Mouse (Mus musculus): ENCODE data around the gene Zfp617. TPM values are rescaled to one million over a fixed set of nuclear protein-coding genes. Genes with fewer than 3 reads are reported as not detected.
"Not testable (repeated sequence)": the region's sequence is repeated elsewhere in the genome, so short reads cannot be mapped to it uniquely, and the experiment has no call there.

The Zfp617 gene
- polyA plus RNA-seq, 1 experiment from 2014 or later, result 23.8 TPM

DNA sequence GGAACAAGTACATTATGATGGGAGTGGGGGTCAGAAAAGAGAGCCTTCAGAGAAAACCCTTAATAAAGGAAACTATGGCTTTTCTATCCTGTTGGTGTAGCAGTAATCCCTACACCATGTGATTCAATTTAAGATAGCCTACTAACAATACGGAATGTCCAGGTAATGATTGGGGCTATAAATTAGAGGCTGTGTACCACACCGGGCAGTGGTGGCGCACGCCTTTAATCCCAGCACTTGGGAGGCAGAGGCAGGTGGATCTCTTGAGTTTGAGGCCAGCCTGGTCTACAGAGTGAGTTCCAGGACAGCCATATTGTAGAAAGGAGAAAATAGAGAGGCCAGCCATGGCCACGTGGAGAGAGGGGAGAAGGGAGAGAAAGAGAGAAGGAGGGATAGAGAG, 17.4 kb downstream of the Zfp617 start:
- peaks cover 36% of the 10 kb centered on the region for H3K36me3 ChIP-seq
- no peak for ATAC-seq (ENCODE audit: extremely low read depth, insufficient number of reproducible peaks, low FRiP score, low TSS enrichment)
- no peak overlapping the region for H3K9ac ChIP-seq
- H3K27me3 ChIP-seq (replicated peaks), result no peaks in the 10 kb centered on the region
- H3K4me2 ChIP-seq, result no peak overlapping the region
- H3K27ac ChIP-seq (replicated peaks), result no peak overlapping the region
- H3K4me1 ChIP-seq, result peaks cover 13% of the 10 kb centered on the region
- 92% methylated on average over 5 of the region's 5 CpGs for WGBS
- H3K4me3 ChIP-seq, result no peak overlapping the region
- no peaks in the 10 kb centered on the region for H3K9me3 ChIP-seq

DNA sequence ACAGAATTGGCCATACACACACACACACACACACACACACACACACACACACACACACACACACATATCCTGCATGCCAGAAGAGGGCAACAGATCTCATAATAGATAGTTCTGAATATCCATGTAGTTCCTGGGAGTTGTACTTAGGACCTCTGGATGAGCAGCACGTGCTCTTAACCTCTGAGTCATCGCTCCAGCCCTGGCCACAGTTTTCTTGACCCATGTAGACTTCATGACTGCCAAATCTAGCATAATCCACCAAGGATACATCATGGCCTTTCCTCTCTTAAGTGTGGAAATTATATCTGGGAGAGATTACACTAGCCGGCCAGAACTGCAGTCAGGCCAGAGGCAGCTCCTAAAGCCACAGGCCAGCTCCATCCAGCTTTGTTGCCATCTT, 18.1 kb downstream of the Zfp617 start:
- no peak overlapping the region for H3K9ac ChIP-seq
- WGBS, result 85% methylated on average over 3 of the region's 3 CpGs
- no peaks in the 10 kb centered on the region for H3K27me3 ChIP-seq (replicated peaks)
- no peak overlapping the region for H3K27ac ChIP-seq (replicated peaks)
- peaks cover 43% of the 10 kb centered on the region for H3K36me3 ChIP-seq
- no peak overlapping the region for H3K4me3 ChIP-seq
- peaks cover 13% of the 10 kb centered on the region for H3K4me1 ChIP-seq
- no peak overlapping the region for H3K4me2 ChIP-seq
- H3K9me3 ChIP-seq, result no peaks in the 10 kb centered on the region
- no peak for ATAC-seq (ENCODE audit: extremely low read depth, insufficient number of reproducible peaks, low FRiP score, low TSS enrichment)

DNA sequence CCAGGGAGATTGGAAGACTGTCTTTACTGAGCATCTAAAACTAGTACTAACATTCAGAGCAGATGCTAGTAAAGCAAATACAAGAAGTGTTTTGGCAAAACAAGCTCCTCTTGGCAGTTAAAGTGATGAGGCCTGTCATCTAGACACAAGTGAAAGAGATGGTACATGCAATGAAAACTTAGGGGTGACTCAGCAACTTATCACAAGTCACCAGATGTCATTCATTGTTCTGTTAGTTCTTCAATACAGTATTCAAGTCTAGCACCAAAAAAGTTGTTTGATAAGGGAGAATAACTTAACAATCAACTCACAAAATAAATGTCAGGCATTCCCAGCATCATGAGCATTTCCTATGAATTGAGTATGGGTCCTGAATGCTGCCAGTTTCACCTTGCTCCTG, 19.3 kb downstream of the Zfp617 start:
- Histone ChIP-seq H3K36me3 (peaks cover 51% of the 10 kb centered on the region), H3K27ac (replicated peaks) (no peak overlapping the region), H3K9ac (no peak overlapping the region), H3K9me3 (no peaks in the 10 kb centered on the region), H3K4me3 (no peak overlapping the region), H3K4me2 (no peak overlapping the region), H3K4me1 (peaks cover 13% of the 10 kb centered on the region), H3K27me3 (replicated peaks) (no peaks in the 10 kb centered on the region)
- ATAC-seq (ENCODE audit: extremely low read depth, insufficient number of reproducible peaks, low FRiP score, low TSS enrichment), result no peak

DNA sequence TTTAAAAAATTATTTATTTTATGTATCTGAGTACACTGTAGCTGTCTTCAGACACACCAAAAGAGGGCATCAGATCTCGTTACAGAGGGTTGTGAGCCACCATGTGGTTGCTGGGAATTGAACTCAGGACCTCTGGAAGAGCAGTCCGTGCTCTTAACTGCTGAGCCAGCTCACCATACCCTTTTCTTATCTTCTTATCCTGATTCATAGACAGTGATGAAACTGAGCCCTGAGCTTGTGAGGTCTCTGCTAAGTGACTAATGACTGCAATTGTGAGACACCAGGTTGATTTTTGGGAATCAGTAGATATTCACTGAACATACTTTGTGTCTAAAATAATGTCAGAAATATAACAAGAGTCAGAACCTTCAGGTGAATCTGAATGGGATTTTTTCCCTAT, 29.6 kb downstream of the Zfp617 start:
- not testable (repeated sequence) for H3K27ac ChIP-seq (replicated peaks); H3K4me1 ChIP-seq; H3K9ac ChIP-seq; ATAC-seq (ENCODE audit: extremely low read depth, insufficient number of reproducible peaks, low FRiP score, low TSS enrichment); H3K9me3 ChIP-seq; H3K4me2 ChIP-seq; H3K4me3 ChIP-seq; H3K27me3 ChIP-seq (replicated peaks)
- 63% methylated on average over 2 of the region's 2 CpGs for WGBS
- H3K36me3 ChIP-seq, result peaks cover 14% of the 10 kb centered on the region

DNA sequence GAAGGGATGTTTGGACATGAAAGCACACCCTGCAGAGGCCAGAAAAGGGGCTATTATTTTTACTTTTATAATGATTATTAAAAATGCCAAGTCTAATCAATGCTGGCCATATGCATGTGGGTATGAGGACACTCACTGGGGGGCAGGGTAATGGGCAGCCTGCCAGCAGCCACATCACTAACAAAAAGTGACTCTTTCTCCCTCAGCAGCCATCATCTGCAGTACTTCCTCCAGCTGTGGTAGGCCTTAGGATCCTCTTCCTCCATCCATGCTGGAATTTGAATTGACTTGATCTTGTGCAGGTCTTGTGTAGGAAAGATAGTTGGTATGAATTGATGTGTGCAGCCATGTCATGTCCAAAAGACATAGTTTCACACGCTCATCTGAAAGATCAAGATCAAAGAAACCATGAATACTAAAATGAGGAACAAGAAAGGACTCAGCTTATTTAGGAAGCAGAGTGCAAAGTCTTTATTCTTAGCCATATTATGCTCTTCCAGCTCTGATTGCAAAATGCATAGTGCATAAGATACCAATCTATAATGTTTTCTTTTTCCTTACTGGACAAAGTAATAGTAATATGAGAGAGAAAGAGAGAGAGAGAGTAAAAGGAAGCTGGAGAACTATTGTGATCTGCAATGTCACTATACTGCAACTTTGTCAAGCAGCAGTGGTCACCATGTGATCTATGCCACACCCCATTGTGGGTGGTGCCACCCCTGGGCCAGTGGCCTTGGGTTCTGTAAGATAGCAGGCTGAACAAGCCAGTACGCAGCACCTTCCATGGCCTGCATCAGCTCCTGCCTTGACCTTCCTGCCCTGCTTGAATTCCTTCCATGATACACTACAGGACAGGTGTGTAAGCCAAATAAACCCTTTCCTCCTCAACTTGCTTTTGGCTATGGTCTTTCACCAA, 32.1 kb downstream of the Zfp617 start:
- Histone ChIP-seq H3K27ac (replicated peaks) (no peak overlapping the region), H3K4me3 (no peak overlapping the region), H3K9ac (no peak overlapping the region), H3K36me3 (no peaks in the 10 kb centered on the region), H3K4me1 (no peaks in the 10 kb centered on the region), H3K4me2 (no peak overlapping the region), H3K9me3 (no peaks in the 10 kb centered on the region), H3K27me3 (replicated peaks) (peaks cover 14% of the 10 kb centered on the region)
- 68% methylated on average over 2 of the region's 2 CpGs for WGBS
- ATAC-seq (ENCODE audit: extremely low read depth, insufficient number of reproducible peaks, low FRiP score, low TSS enrichment), result no peak

DNA sequence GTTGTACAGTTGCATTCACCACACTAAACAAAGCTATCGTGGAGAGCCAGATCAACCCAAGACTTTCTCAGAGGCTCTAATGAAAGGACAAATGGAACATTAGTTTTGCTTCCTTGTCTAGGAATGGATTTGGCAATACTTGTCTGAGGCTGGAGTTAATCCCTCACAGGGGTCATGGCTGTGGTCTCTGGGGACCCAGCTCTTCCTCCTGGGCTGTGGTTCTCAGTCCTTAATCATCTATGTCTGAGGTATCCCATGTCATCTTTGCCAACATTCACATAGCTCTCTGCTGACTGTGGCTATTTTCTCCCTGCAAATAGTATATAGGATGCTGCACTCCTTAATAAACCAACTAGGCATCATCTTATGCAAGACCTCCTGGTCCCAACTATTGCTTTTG, 33.3 kb downstream of the Zfp617 start:
- H3K36me3 ChIP-seq, result no peaks in the 10 kb centered on the region
- no peaks in the 10 kb centered on the region for H3K9me3 ChIP-seq
- no peak overlapping the region for H3K4me3 ChIP-seq
- peaks cover 25% of the 10 kb centered on the region for H3K27me3 ChIP-seq (replicated peaks)
- WGBS, result 69% methylated on average over 1 of the region's 1 CpGs
- H3K4me2 ChIP-seq, result no peak overlapping the region
- no peak for ATAC-seq (ENCODE audit: extremely low read depth, insufficient number of reproducible peaks, low FRiP score, low TSS enrichment)
- H3K27ac ChIP-seq (replicated peaks), result no peak overlapping the region
- no peaks in the 10 kb centered on the region for H3K4me1 ChIP-seq
- no peak overlapping the region for H3K9ac ChIP-seq

DNA sequence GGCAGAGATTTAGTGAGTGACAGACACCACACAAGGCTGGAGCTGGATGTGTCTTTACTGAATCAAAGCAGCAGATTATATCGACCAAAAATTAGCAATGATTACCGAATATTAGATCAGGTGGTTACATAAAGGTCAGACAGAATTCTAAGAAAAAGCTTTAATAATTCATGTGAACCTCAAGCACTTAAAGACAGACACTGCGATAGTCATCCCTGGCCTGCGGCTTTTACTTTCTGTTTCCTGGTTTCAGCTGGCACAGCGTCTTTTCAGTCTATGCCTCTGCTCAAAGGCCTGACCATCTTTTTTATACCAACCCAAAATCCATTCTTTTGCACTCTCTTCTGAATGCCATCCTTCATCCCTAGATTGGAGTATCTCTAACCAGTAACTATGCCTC, 40.2 kb downstream of the Zfp617 start:
- ATAC-seq (ENCODE audit: extremely low read depth, insufficient number of reproducible peaks, low FRiP score, low TSS enrichment), result no peak
- Histone ChIP-seq H3K36me3 (peaks cover 7% of the 10 kb centered on the region), H3K4me1 (peaks cover 21% of the 10 kb centered on the region), H3K27me3 (replicated peaks) (peaks cover 29% of the 10 kb centered on the region), H3K9ac (no peak overlapping the region), H3K4me2 (no peak overlapping the region), H3K27ac (replicated peaks) (no peak overlapping the region), H3K4me3 (no peak overlapping the region), H3K9me3 (no peaks in the 10 kb centered on the region)
- WGBS, result 86% methylated on average over 5 of the region's 5 CpGs

DNA sequence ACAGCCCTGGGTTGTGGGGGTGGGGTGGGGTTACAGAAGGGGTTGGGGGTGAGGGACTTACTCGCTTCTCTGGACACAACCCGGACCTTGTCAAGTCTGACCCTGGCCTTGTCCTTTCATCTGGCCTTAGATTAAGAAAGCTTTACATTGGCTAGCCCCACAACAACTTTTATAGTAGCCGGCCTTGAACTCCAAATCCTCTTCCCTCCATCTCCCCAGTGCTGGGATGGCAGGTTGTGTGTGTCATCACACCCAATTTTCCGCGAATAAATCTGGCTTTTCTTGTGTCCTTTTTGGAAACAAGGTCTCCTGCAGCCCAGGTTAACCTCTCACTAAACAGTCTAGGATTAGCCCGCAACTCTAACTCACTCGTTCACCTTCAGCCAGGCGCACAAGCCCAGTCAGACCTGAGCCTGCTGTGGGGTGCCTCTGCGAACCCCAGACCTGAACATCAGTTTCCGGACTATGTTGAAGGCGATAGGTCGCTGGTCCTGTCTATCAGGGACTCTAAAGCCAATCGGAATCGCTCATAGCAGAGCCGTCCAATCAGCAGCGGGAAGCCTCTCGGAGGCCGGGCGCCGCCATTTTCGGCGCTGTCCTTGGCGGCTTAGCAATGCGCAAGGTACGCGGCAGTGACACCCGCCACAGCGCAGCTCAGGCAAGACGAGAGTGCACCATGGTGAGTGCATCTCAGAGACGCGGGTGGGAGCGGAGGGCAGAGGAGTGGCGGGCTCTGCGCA, 42.2 kb downstream of the Zfp617 start, which contains the start of gene Zfp961:
Zfp961 (plus strand) TSS at position 557 of the 740 bp plus-strand sequence.
- peak; percentile 100 for ATAC-seq (ENCODE audit: extremely low read depth, insufficient number of reproducible peaks, low FRiP score, low TSS enrichment)
- peaks cover 15% of the 10 kb centered on the region for H3K27me3 ChIP-seq (replicated peaks)
- H3K4me2 ChIP-seq, result peak within 1 kb of the TSS; percentile 80
- H3K36me3 ChIP-seq, result peaks cover 22% of the 10 kb centered on the region
- peaks cover 21% of the 10 kb centered on the region for H3K4me1 ChIP-seq
- 4% methylated on average over 34 of the region's 34 CpGs for WGBS
- peak within 1 kb of the TSS; percentile 87 for H3K9ac ChIP-seq
- H3K4me3 ChIP-seq, result peak within 1 kb of the TSS; percentile 73
- H3K27ac ChIP-seq (replicated peaks), result peak within 1 kb of the TSS; percentile 85
- H3K9me3 ChIP-seq, result peaks cover 10% of the 10 kb centered on the region; the same call in 1 of the 2 replicates

DNA sequence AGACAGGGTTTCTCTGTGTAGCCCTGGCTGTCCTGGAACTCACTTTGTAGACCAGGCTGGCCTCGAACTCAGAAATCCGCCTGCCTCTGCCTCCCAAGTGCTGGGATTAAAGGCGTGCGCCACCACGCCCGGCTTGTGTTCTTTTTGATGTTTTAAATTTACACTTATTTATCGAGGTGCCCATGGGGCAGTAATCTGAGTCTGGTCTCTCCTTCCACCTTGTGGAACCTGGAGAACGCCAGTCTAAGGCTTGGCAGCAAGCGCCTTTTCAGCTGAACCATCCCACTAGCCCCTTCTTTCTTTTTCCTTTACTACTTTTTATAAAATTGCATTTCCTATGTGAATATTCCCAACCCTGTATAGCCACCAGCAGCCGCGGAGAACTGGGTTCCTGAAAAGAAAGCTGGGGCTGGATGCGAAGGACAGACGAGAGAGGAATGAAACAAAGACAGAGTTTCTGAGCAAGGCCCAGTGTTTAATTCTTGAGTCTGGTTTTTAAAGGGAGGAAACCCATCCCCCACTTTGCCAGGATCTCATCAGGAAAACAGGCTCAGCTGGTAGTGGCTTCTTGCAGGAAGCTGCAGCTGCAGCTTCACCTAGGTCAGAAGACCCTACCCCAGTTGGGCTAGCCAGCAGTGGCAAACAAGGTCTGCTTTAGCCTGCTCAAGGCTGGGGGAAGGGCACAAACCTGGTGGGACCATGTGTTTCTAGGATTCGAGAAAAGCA, 43.2 kb downstream of the Zfp617 start:
- H3K9me3 ChIP-seq, result peaks cover 10% of the 10 kb centered on the region; the same call in 1 of the 2 replicates
- peaks cover 22% of the 10 kb centered on the region for H3K36me3 ChIP-seq
- peak overlapping the region; percentile 85 for H3K27ac ChIP-seq (replicated peaks)
- H3K4me2 ChIP-seq, result peak overlapping the region; percentile 80
- ATAC-seq (ENCODE audit: extremely low read depth, insufficient number of reproducible peaks, low FRiP score, low TSS enrichment), result no peak
- H3K27me3 ChIP-seq (replicated peaks), result peaks cover 6% of the 10 kb centered on the region
- H3K4me1 ChIP-seq, result peaks cover 21% of the 10 kb centered on the region
- WGBS, result 32% methylated on average over 14 of the region's 14 CpGs
- H3K4me3 ChIP-seq, result peak overlapping the region; percentile 73
- H3K9ac ChIP-seq, result peak overlapping the region; percentile 87

DNA sequence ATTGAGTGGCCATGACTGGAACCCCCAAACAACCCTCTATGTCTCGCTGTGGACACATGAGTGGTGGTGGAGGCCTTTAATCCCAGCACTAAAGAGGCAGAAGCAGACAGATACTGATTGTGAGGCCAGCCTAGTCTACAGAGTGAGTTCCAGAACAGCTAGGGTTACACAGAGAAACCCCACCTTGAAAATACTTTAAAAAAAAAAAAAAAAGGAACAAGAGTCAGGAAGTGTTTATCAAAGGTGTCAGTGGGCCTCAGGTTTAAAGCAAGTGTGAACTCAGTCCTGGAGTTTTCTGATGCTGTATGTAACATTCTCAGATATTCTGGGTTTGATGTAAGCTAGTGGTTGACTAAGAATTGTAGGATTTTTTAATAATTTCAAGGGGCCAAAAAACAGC, 44.1 kb downstream of the Zfp617 start:
- Histone ChIP-seq H3K27ac (replicated peaks) (no peak overlapping the region), H3K4me3 (no peak overlapping the region), H3K9ac (no peak overlapping the region), H3K4me1 (peaks cover 21% of the 10 kb centered on the region), H3K4me2 (peak overlapping the region; percentile 80; the same call in 1 of the 2 replicates), H3K9me3 (peaks cover 10% of the 10 kb centered on the region; the same call in 1 of the 2 replicates), H3K36me3 (peaks cover 22% of the 10 kb centered on the region), H3K27me3 (replicated peaks) (no peaks in the 10 kb centered on the region)
- 74% methylated on average over 1 of the region's 1 CpGs for WGBS
- no peak for ATAC-seq (ENCODE audit: extremely low read depth, insufficient number of reproducible peaks, low FRiP score, low TSS enrichment)

Data from heart, embryonic 13.5 days (tissue).